Mouse (Mus musculus) thymus, postnatal 10 days (tissue): ENCODE measurements around the gene Fgfr2.

ENCODE experiments used
- DNase-seq, 2 experiments: peaks; one replicate each; pipeline ENCODE4 v3.0.0; 2021; ENCODE audit warnings: low spot score in 2 of 2

The Fgfr2 gene

GRCm38 (mm10) chr7:131747152-131748010 lies 1375.8 kb downstream of the Fgfr2 start:
- no peak for DNase-seq

- DNase-seq = no peak
These were observed 1376.4 kb downstream of the Fgfr2 start for GRCm38 (mm10) chr7:131746752-131747151.

GRCm38 (mm10) chr7:131743193-131743592 lies 1380.0 kb downstream of the Fgfr2 start:
- DNase-seq = no peak

GRCm38 (mm10) chr7:131722783-131723575 lies 1400.2 kb downstream of the Fgfr2 start:
- no peak for DNase-seq

- DNase-seq = no peak
These were observed 1400.8 kb downstream of the Fgfr2 start for GRCm38 (mm10) chr7:131722316-131722715.

- no peak for DNase-seq
These were observed 1404.9 kb downstream of the Fgfr2 start for GRCm38 (mm10) chr7:131718280-131718679.

- DNase-seq = no peak
These were observed 1410.1 kb downstream of the Fgfr2 start for GRCm38 (mm10) chr7:131713076-131713475.

- no peak for DNase-seq
These were observed 1426.3 kb downstream of the Fgfr2 start for GRCm38 (mm10) chr7:131696889-131697288.

- DNase-seq = no peak
These were observed 1435.8 kb downstream of the Fgfr2 start for GRCm38 (mm10) chr7:131687324-131687723.

GRCm38 (mm10) chr7:131677126-131677525 lies 1446.0 kb downstream of the Fgfr2 start:
- no peak for DNase-seq

- no peak for DNase-seq
These were observed 1452.6 kb downstream of the Fgfr2 start for GRCm38 (mm10) chr7:131670586-131670985.

- DNase-seq = no peak
These were observed 1453.8 kb downstream of the Fgfr2 start for GRCm38 (mm10) chr7:131669326-131669725.

GRCm38 (mm10) chr7:131660726-131661125 lies 1462.4 kb downstream of the Fgfr2 start:
- DNase-seq = no peak

GRCm38 (mm10) chr7:131656017-131656416 lies 1467.1 kb downstream of the Fgfr2 start:
- DNase-seq = no peak

GRCm38 (mm10) chr7:131653416-131653815 lies 1469.7 kb downstream of the Fgfr2 start:
- no peak for DNase-seq

- no peak for DNase-seq
These were observed 1471.0 kb downstream of the Fgfr2 start for GRCm38 (mm10) chr7:131651921-131652694.

GRCm38 (mm10) chr7:131650277-131650676 lies 1472.9 kb downstream of the Fgfr2 start:
- DNase-seq = no peak

GRCm38 (mm10) chr7:131648276-131648675 lies 1474.9 kb downstream of the Fgfr2 start:
- DNase-seq = no peak

- no peak for DNase-seq
These were observed 1475.6 kb downstream of the Fgfr2 start for GRCm38 (mm10) chr7:131647583-131647982.

- DNase-seq = no peak
These were observed 1478.6 kb downstream of the Fgfr2 start for GRCm38 (mm10) chr7:131644586-131644985.

GRCm38 (mm10) chr7:131644051-131644450 lies 1479.1 kb downstream of the Fgfr2 start:
- no peak for DNase-seq

- DNase-seq = no peak
These were observed 1479.8 kb downstream of the Fgfr2 start for GRCm38 (mm10) chr7:131643341-131643840.
